Mouse (Mus musculus) kidney, postnatal 0 days (tissue): ENCODE data around the gene Mrps25. TPM values are rescaled to one million over a fixed set of nuclear protein-coding genes. Genes with fewer than 3 reads are reported as not detected.

Experiments
- ATAC-seq: fragments of 200-750 bp; cut with Nextera tagmentation; replicated peaks from 2 replicates; pipeline ENCODE4 v1.8.0; 2017; ENCODE audit warnings: low read depth, moderate number of reproducible peaks, moderate TSS enrichment, moderate library complexity; ENCODE audit not compliant: low FRiP score
- DNase-seq: peaks from one replicate; pipeline ENCODE4 v3.0.0-alpha.2; 2016; ENCODE audit warnings: low spot score
- H3K27ac ChIP-seq: fragments of 300-500 bp; sonication (generic); 2 replicates; pipeline ENCODE4 v1.5.1; 2014; ENCODE audit warnings: mild to moderate bottlenecking
- H3K27me3 ChIP-seq: fragments of 300-500 bp; sonication (generic); 2 replicates; pipeline ENCODE4 v1.6.1; 2014; ENCODE audit warnings: low read length, mixed read lengths; ENCODE audit not compliant: insufficient read depth
- H3K36me3 ChIP-seq: fragments of 300-500 bp; sonication (generic); 2 replicates; pipeline ENCODE4 v1.6.1; 2014; ENCODE audit warnings: low read length, mixed read lengths; ENCODE audit not compliant: insufficient read depth
- H3K4me1 ChIP-seq: fragments of 300-500 bp; sonication (generic); replicated peaks from 2 replicates; pipeline ENCODE4 v1.6.1; 2014; ENCODE audit warnings: antibody characterized with exemption, low read length, mixed read lengths; ENCODE audit not compliant: insufficient read depth
- H3K4me2 ChIP-seq: fragments of 300-500 bp; sonication (generic); 2 replicates; pipeline ENCODE4 v1.6.1; 2014; ENCODE audit warnings: mild to moderate bottlenecking, low read length, moderate library complexity, mixed read lengths
- H3K4me3 ChIP-seq: fragments of 300-500 bp; sonication (generic); replicated peaks from 2 replicates; pipeline ENCODE4 v1.5.1; 2014; ENCODE audit warnings: low read depth, low read length
- H3K9ac ChIP-seq: fragments of 300-500 bp; sonication (generic); 2 replicates; pipeline ENCODE4 v1.6.1; 2014; ENCODE audit warnings: low read depth, low read length
- H3K9me3 ChIP-seq: fragments of 300-500 bp; sonication (generic); replicated peaks from 2 replicates; pipeline ENCODE4 v1.6.1; 2016; ENCODE audit warnings: low read length, inconsistent platforms, mixed read lengths
- CTCF ChIP-seq: IDR thresholded peaks from 2 replicates; pipeline ENCODE4 v1.5.1; 2016; ENCODE audit warnings: antibody characterized with exemption, low read depth, mild to moderate bottlenecking, moderate library complexity
- WGBS: fragments of 180-500 bp; shearing (Covaris S2); extraction: QIAGEN DNeasy Blood & Tissue Kit; methylation state at CpG from one replicate; pipeline ENCODE4 v1.1.7; 2014; 5-methylcytosine and 5-hydroxymethylcytosine counted together
- polyA plus RNA-seq: library from polyadenylated mRNA; unstranded; fragments of >200 nt; fragmentation: Nextera tagmentation; extraction: Ambion mirVana; gene quantifications from 2 replicates; pipeline ENCODE4 v1.2.1, GENCODE M21; 2015

The Mrps25 gene
- polyA plus RNA-seq, 1 experiment from 2014 or later: 95.7 TPM

DNA sequence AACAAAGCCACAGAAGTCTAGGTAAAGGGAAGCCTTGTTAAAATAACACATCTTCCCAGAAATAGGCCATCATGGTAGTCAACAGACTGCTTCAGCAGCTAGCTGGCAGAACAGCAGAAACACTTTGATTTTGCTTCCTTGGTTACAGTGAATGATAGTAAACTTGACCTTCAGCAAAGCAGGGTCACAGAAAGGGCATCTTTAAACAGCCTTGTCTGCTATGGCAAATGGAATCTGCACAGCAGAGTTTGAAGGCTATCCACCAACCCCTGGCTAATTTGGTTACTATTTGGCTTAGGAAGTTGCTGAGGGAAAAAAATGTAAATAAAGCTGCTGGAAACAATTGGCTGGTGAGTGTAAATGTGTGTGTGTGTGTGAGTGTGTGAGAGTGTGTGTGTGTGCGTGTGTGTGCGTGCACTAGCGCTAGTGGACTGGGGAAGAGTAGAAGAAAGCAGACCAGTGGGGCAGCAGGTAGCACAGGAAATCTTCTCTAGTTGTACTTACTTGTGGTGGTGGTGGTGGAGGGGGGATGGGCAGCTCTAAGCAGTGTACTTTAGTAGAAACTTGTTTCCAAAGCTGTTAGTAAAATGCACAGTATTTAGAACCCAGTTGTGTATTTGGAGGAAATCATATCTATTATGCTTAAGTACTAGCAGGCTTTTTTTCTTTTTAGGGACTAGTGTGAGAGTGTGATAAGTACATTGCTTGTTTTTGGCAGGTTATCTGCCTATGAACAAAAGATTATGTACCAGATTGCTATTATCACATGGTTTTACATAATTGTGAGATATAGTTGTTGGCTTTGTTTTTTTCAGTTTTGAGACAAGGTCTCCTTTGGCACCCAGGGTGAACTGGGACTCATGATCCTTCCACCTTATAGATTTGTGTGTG, 51.6 kb downstream of the Mrps25 start:
- no peaks in the 10 kb centered on the region for H3K9me3 ChIP-seq
- H3K4me1 ChIP-seq: no peaks in the 10 kb centered on the region
- 88% methylated on average over 3 of the region's 3 CpGs for WGBS
- H3K4me3 ChIP-seq: no peak overlapping the region
- no peak overlapping the region for H3K4me2 ChIP-seq
- peaks cover 6% of the 10 kb centered on the region; the same call in 1 of the 2 replicates for H3K36me3 ChIP-seq
- ATAC-seq (no peak), DNase-seq (no peak)
- H3K27me3 ChIP-seq: no peaks in the 10 kb centered on the region
- no peak overlapping the region for H3K27ac ChIP-seq
- no peak overlapping the region for H3K9ac ChIP-seq
- no peak for TF ChIP-seq CTCF

DNA sequence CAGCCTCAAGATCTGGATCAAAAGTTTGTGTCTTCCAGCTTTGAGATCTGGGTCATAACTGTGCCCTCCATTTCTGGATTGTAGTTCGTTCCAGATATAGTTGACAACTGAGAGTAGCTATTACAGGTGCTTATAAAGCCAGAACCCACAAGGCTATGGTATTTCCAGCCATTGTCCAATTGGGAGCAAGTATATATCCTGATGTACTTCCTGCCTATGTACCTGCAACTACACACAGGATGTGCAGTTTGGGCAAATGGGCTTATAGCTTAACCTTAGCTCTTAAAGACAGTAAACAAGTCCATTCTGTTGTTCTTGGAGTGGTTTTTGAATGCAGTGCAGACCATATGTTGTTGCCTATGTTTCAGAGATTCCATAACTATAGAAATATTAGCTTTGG, 52.4 kb downstream of the Mrps25 start:
- DNase-seq (no peak), ATAC-seq (no peak)
- Histone ChIP-seq H3K9ac (no peak overlapping the region), H3K4me3 (no peak overlapping the region), H3K36me3 (peaks cover 6% of the 10 kb centered on the region; the same call in 1 of the 2 replicates), H3K4me1 (no peaks in the 10 kb centered on the region), H3K4me2 (no peak overlapping the region), H3K27ac (no peak overlapping the region), H3K9me3 (no peaks in the 10 kb centered on the region), H3K27me3 (no peaks in the 10 kb centered on the region)
- no peak for TF ChIP-seq CTCF
- WGBS: 93% methylated on average over 1 of the region's 1 CpGs

- H3K4me2 ChIP-seq: no peak overlapping the region
- no peak for TF ChIP-seq CTCF
- H3K27me3 ChIP-seq: no peaks in the 10 kb centered on the region
- H3K4me1 ChIP-seq: no peaks in the 10 kb centered on the region
- ATAC-seq (no peak), DNase-seq (no peak)
- no peaks in the 10 kb centered on the region for H3K9me3 ChIP-seq
- no peak overlapping the region for H3K27ac ChIP-seq
- 51% methylated on average over 1 of the region's 1 CpGs for WGBS
- H3K36me3 ChIP-seq: no peaks in the 10 kb centered on the region
- no peak overlapping the region for H3K4me3 ChIP-seq
- H3K9ac ChIP-seq: no peak overlapping the region
These were observed 56.9 kb downstream of the Mrps25 start for GRCm38 (mm10) chr6:92126861-92127468.

GRCm38 (mm10) chr6:92124547-92124946, 59.3 kb downstream of the Mrps25 start:
- ATAC-seq: no peak
- Histone ChIP-seq H3K4me2 (no peak overlapping the region), H3K9ac (no peak overlapping the region)

More at GRCm38 (mm10) chr6:92124547-92124946, 59.3 kb downstream of the Mrps25 start:
- no peaks in the 10 kb centered on the region for H3K9me3 ChIP-seq
- no peaks in the 10 kb centered on the region for H3K4me1 ChIP-seq
- DNase-seq: no peak
- no peaks in the 10 kb centered on the region for H3K27me3 ChIP-seq
- no peaks in the 10 kb centered on the region for H3K36me3 ChIP-seq
- no peak overlapping the region for H3K27ac ChIP-seq
- no peak for TF ChIP-seq CTCF
- H3K4me3 ChIP-seq: no peak overlapping the region

Other genes starting within 250 kb of the Mrps25 start
- gene Fgd5, start 205.2 kb downstream of the Mrps25 start, polyA plus RNA-seq: 11.9 and 12.5 TPM in 2 replicates
- 13.9 and 14.1 TPM in 2 replicates for gene Nr2c2, start 92.6 kb downstream of the Mrps25 start, polyA plus RNA-seq
- 15.0 and 17.9 TPM in 2 replicates for gene Rbsn, start 30.9 kb upstream of the Mrps25 start, polyA plus RNA-seq
- gene Trh, start 60.6 kb upstream of the Mrps25 start, polyA plus RNA-seq: 1.2 TPM in 2 replicates